Mouse (Mus musculus) neural tube, embryonic 14.5 days (tissue): ENCODE measurements around the gene Pdlim4. TPM values are rescaled to one million over a fixed set of nuclear protein-coding genes. Genes with fewer than 3 reads are reported as not detected.
A peak's percentile ranks its signal among the peaks of the same experiment; 100 is the strongest.
"Not testable (repeated sequence)": the region's sequence is repeated elsewhere in the genome, so short reads cannot be mapped to it uniquely, and the experiment has no call there.

Source experiments
- ATAC-seq: fragments of 200-750 bp; cut with Nextera tagmentation; 2 replicates; pipeline ENCODE4 v1.8.0; 2017; ENCODE audit warnings: low read depth, mild to moderate bottlenecking, moderate TSS enrichment, moderate library complexity
- H3K27ac ChIP-seq: fragments of 300-500 bp; sonication (generic); 2 replicates; pipeline ENCODE4 v1.5.1; 2014; ENCODE audit warnings: low read depth, mild to moderate bottlenecking, control low read depth, low read length, moderate library complexity, mixed read lengths
- H3K27me3 ChIP-seq: fragments of 300-500 bp; sonication (generic); 2 replicates; pipeline ENCODE4 v1.6.1; 2014; ENCODE audit warnings: low read length; ENCODE audit not compliant: control insufficient read depth, insufficient read depth
- H3K36me3 ChIP-seq: fragments of 300-500 bp; sonication (generic); 2 replicates; pipeline ENCODE4 v1.6.1; 2014; ENCODE audit warnings: low read length, mixed read lengths; ENCODE audit not compliant: control insufficient read depth, insufficient read depth
- H3K4me1 ChIP-seq: fragments of 300-500 bp; sonication (generic); 2 replicates; pipeline ENCODE4 v1.6.1; 2014; ENCODE audit warnings: low read length; ENCODE audit not compliant: control insufficient read depth, insufficient read depth
- H3K4me2 ChIP-seq: fragments of 300-500 bp; sonication (generic); 2 replicates; pipeline ENCODE4 v1.6.1; 2014; ENCODE audit warnings: mild to moderate bottlenecking, low read depth, low read length, control low read depth
- H3K4me3 ChIP-seq: fragments of 300-500 bp; sonication (generic); 2 replicates; pipeline ENCODE4 v1.5.1; 2014; ENCODE audit warnings: low read depth, low read length, control low read depth, mixed read lengths
- H3K9ac ChIP-seq: fragments of 300-500 bp; sonication (generic); replicated peaks from 2 replicates; pipeline ENCODE4 v1.6.1; 2014; ENCODE audit warnings: low read depth, mild to moderate bottlenecking, control low read depth, low read length, mixed read lengths
- H3K9me3 ChIP-seq: fragments of 300-500 bp; sonication (generic); 2 replicates; pipeline ENCODE4 v1.6.1; 2016; ENCODE audit warnings: low read length; ENCODE audit not compliant: control insufficient read depth
- WGBS: fragments of 180-500 bp; shearing (Covaris S2); extraction: QIAGEN DNeasy Blood & Tissue Kit; methylation state at CpG from one replicate; pipeline ENCODE4 v1.1.7; 2014; 5-methylcytosine and 5-hydroxymethylcytosine counted together
- polyA plus RNA-seq: library from polyadenylated mRNA; unstranded; fragments of >200 nt; fragmentation: Nextera tagmentation; extraction: Ambion mirVana; gene quantifications from 2 replicates; pipeline ENCODE4 v1.2.1, GENCODE M21; 2014

The Pdlim4 gene
- polyA plus RNA-seq, 1 experiment from 2014 or later = 33.1 TPM

DNA sequence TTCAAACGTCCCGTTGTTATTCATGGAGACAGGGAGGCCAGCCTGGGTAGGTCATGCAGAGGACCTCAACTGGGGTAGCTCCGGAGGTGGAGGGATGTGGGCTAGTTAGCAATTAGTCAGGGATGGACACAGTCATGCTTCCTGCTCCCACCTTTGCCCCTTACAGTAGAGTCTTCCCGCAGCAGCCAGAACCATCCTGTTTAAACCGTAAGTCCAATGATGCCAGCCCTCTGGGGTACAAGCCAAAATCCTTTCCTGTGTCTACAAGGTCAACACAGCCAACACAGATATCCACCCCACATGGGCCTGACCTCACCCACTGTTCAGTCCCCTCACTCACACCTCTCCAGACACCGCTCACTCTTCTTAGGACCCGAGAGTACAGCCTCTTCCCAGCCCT lies 17.7 kb downstream of the Pdlim4 start:
- Histone ChIP-seq H3K27me3 (no peaks in the 10 kb centered on the region), H3K4me3 (no peak overlapping the region), H3K27ac (no peak overlapping the region), H3K9ac (no peak overlapping the region), H3K4me1 (no peaks in the 10 kb centered on the region), H3K9me3 (no peaks in the 10 kb centered on the region), H3K4me2 (no peak overlapping the region), H3K36me3 (no peaks in the 10 kb centered on the region)
- ATAC-seq = no peak
- 91% methylated on average over 7 of the region's 7 CpGs for WGBS

DNA sequence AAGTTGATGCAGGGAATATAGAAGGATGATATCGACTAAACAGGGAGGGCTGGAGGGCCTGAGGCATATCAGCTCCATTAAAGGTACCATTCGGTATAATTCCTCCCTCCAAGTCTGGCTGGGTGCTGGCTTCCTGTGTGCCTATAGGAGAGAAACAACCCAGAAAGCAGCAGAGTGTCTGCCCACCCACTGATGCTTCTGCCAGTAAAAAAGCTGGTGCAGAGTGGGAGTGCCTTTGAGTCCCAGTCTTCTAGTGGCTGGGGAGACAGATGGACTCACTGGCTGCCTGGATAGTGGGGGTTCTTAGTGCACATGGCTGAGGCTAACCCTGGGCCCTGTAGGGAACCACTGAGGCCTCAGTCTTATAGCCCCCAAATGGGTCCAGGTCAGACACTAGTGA lies 18.6 kb downstream of the Pdlim4 start:
- Histone ChIP-seq H3K36me3 (no peaks in the 10 kb centered on the region), H3K9ac (no peak overlapping the region), H3K4me3 (no peak overlapping the region), H3K27me3 (no peaks in the 10 kb centered on the region), H3K9me3 (no peaks in the 10 kb centered on the region), H3K27ac (no peak overlapping the region), H3K4me1 (no peaks in the 10 kb centered on the region), H3K4me2 (no peak overlapping the region)
- ATAC-seq = no peak
- WGBS = 79% methylated on average over 2 of the region's 2 CpGs

DNA sequence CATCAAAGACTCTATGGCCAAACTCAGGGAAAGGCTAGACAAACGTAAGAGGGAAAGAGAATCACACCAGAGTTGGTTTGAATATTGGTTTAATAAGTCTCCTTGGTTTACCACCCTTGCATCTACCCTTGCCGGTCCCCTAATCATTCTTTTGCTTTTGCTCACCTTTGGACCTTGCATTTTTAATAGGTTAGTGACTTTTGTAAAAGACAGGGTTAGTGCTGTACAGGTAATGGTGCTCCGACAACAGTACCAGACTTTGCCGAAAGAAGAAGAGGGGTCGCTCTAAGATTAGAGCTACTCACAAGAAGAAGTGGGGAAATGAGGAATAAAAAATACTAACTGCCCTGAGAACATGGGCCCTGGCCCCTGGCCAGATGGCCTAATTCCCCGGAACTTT lies 28.1 kb downstream of the Pdlim4 start:
- no peaks in the 10 kb centered on the region for H3K27me3 ChIP-seq
- ATAC-seq = no peak
- H3K9me3 ChIP-seq = no peaks in the 10 kb centered on the region
- no peaks in the 10 kb centered on the region for H3K36me3 ChIP-seq
- no peak overlapping the region for H3K9ac ChIP-seq
- no peaks in the 10 kb centered on the region for H3K4me1 ChIP-seq
- H3K4me3 ChIP-seq = no peak overlapping the region
- 93% methylated on average over 6 of the region's 6 CpGs for WGBS
- H3K27ac ChIP-seq = no peak overlapping the region
- no peak overlapping the region for H3K4me2 ChIP-seq

DNA sequence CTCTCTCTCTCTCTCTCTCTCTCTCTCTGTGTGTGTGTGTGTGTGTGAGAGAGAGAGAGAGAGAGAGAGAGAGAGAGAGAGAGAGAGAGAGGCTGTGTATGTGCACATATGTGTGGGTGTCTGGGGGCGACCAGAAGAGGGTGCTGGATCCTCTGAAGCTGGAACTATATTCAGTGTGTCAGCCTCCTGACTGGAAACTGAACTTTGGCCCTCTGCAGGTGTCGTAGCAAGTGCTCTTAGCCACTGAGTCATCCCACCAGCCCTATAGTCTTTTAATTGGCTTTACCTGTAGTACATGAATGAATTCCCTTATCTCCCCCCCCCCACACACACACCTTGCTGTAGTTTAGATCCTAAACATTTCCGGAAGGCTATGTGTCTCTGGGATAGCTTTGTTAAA lies 35.9 kb downstream of the Pdlim4 start:
- not testable (repeated sequence) for H3K27ac ChIP-seq, H3K27me3 ChIP-seq, H3K9me3 ChIP-seq, H3K36me3 ChIP-seq, H3K4me2 ChIP-seq, H3K9ac ChIP-seq, H3K4me1 ChIP-seq, H3K4me3 ChIP-seq, ATAC-seq
- 100% methylated on average over 1 of the region's 3 CpGs for WGBS

DNA sequence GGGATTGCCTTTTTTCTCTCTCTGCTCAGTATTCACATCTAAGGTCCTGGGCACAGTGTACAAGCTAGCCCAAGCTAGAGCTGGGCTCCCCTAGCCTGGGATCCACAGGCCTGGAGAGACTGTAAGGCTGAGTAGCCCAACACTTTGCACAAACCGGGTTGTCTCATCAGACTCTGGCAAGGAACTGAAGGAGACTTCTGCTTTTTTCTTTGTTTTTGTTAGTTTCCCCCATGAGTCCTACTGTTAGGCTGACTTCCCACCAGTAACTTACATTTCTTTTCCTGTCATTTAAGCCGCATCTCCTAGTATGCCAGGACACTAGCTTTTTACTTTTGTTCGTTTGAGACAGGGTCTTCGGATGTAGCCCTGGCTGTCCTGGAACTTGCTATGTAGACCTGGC lies 39.8 kb downstream of the Pdlim4 start:
- H3K4me3 ChIP-seq = no peak overlapping the region
- H3K4me2 ChIP-seq = peak overlapping the region; percentile 66
- H3K9ac ChIP-seq = no peak overlapping the region
- WGBS = 80% methylated on average over 4 of the region's 4 CpGs
- no peaks in the 10 kb centered on the region for H3K36me3 ChIP-seq
- no peaks in the 10 kb centered on the region for H3K9me3 ChIP-seq
- H3K27ac ChIP-seq = no peak overlapping the region
- no peaks in the 10 kb centered on the region for H3K4me1 ChIP-seq
- H3K27me3 ChIP-seq = no peaks in the 10 kb centered on the region
- ATAC-seq = no peak

DNA sequence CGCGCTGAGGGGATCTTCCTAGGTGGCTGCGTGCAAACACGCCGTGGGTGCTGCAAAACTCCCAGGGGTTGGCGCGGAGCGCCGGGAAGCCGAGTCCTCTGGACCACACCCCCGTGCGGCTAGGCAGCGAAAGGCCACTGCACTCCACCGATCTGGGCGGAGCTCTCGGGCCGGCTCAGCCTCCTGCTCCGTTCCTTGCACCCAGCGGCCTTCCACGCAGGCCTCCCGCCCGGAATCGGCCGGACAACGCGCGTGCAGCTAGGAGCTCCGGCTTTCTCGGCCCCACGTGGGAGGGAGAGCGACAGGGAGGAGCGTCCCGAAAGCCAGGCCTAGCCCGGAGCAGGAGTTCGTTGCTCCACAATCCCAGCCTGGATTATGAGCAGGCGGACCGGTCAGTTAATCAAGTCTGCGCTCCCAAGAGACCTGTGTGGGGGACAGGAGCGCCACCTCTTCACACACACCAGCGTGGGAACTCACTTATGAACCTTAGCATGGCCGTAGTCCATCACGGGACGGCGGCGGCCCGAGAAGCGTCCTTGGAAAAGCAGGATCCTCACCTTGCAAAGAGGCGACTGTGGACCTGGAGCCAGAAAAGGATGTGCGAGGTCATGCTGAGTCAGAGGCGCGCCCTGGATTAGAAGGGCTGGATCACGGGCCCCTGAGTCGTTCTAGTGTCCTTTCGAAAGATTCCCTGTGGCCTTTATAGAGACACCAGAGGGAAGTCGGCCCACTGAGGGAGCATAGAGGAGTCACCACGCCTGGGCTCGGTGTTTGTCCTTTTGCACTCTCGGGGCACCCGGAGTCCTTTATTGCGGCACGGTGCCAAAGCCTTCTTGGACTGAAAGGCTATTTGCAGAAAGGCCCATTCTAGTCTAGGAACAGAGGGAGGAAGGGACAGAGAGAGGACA lies 40.5 kb downstream of the Pdlim4 start, which contains the start of gene Slc22a4:
Slc22a4 (minus strand) TSS at position 47 of the 908 bp plus-strand sequence.
- no peaks in the 10 kb centered on the region for H3K36me3 ChIP-seq
- H3K9ac ChIP-seq = peak within 1 kb of the TSS; percentile 66
- peak within 1 kb of the TSS; percentile 54 for H3K4me3 ChIP-seq
- H3K27me3 ChIP-seq = no peaks in the 10 kb centered on the region
- no peak within 1 kb of the TSS for H3K27ac ChIP-seq
- no peaks in the 10 kb centered on the region for H3K9me3 ChIP-seq
- H3K4me1 ChIP-seq = no peaks in the 10 kb centered on the region
- ATAC-seq = peak; percentile 89
- peak within 1 kb of the TSS; percentile 66 for H3K4me2 ChIP-seq
- 2% methylated on average over 61 of the region's 61 CpGs for WGBS

DNA sequence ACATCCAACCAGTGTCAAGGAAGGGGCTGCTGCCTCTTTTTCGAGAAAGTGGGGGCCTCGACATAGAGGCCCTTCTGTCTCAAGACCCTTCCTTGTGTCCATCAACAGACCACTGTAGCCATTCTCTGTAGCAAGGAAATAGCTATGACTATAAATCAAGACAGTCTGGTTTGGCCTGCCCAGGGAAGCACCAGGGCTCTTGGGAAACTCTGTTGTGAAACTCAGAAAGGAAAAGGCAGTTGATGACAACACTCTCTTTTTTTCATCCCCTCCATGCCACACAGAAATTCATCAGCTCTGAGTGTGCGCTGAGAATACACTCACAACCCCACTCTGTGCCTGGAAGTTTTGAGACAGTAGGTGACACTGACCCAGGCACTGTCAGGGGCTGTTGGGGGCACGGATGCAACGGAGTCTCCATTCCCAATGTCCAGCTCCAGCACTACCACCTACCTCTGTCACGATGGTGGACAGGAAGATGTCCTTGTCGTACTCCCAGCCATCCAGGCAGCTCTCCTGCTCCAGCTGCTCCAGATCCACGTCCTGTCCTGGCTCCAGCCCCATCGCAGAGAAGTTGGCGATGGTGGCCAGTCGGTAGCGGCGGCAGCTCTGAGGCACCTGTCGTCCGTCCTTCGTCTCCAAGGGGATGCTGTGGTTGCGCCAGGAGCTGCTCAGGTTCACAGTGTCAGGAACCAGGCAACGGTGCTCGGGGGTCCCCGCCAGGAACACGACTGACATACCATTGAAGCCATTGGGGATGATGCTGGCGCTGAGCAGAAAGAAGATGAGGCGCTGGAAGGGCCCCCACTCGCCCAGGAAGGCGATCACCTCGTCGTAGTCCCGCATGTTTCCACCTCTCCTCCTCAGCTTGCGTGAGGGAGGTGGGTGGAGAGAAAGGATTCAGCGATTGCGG lies 41.4 kb downstream of the Pdlim4 start:
- H3K27ac ChIP-seq = no peak overlapping the region
- H3K4me2 ChIP-seq = peak overlapping the region; percentile 66
- no peaks in the 10 kb centered on the region for H3K36me3 ChIP-seq
- peak overlapping the region; percentile 54 for H3K4me3 ChIP-seq
- ATAC-seq = peak; percentile 46; the same call in 1 of the 2 replicates
- H3K4me1 ChIP-seq = no peaks in the 10 kb centered on the region
- H3K9ac ChIP-seq = peak overlapping the region; percentile 66
- H3K9me3 ChIP-seq = no peaks in the 10 kb centered on the region
- 18% methylated on average over 31 of the region's 31 CpGs for WGBS
- no peaks in the 10 kb centered on the region for H3K27me3 ChIP-seq

DNA sequence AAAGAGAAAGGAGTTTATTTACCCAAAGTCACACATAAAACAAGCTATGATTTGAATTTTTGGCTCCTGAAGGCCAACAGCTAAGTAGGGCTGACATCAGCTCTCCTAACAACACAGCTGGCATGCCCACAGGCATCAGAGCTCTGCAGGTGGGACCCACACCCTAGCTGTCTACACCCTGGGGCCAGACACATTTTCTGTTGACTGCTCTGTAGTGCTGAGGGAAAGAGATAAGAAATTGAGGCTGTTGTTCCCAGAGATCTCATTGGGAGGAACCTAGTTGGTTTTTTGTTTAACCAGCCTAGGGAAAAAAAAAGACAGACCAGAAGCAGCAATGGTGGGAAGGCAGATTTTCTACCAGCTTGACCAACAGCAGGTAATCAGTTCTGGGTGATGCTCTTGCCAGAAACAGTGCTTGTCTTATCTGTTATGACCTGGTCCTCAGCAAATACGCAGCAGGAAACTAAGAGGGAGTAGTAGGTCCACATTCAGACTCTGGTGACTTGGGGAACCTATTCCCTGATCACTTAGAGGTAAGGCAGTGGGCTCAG lies 42.2 kb downstream of the Pdlim4 start:
- H3K27me3 ChIP-seq = no peaks in the 10 kb centered on the region
- WGBS = 86% methylated on average over 1 of the region's 1 CpGs

More for the DNA sequence above, 42.2 kb downstream of the Pdlim4 start:
- Histone ChIP-seq H3K4me1 (no peaks in the 10 kb centered on the region), H3K4me3 (no peak overlapping the region), H3K4me2 (no peak overlapping the region), H3K27ac (no peak overlapping the region), H3K9me3 (no peaks in the 10 kb centered on the region), H3K9ac (no peak overlapping the region), H3K36me3 (no peaks in the 10 kb centered on the region)
- no peak for ATAC-seq
